Mouse (Mus musculus) intestine, embryonic 15.5 days (tissue): Measurements from ENCODE around the gene Cmip. TPM values are rescaled to one million over a fixed set of nuclear protein-coding genes. Genes with fewer than 3 reads are reported as not detected.

ENCODE experiments used
- ATAC-seq: fragments of 200-750 bp; cut with Nextera tagmentation; 2 replicates; pipeline ENCODE4 v1.8.0; 2017; ENCODE audit warnings: moderate TSS enrichment, moderate library complexity
- H3K27ac ChIP-seq: fragments of 300-500 bp; sonication (generic); 2 replicates; pipeline ENCODE4 v1.5.1; 2015; ENCODE audit warnings: mild to moderate bottlenecking, inconsistent platforms
- H3K27me3 ChIP-seq: fragments of 300-500 bp; sonication (generic); replicated peaks from 2 replicates; pipeline ENCODE4 v1.6.1; 2015; ENCODE audit warnings: inconsistent platforms
- H3K36me3 ChIP-seq: fragments of 300-500 bp; sonication (generic); 2 replicates; pipeline ENCODE4 v1.6.1; 2015; ENCODE audit warnings: inconsistent platforms
- H3K4me1 ChIP-seq: fragments of 300-500 bp; sonication (generic); replicated peaks from 2 replicates; pipeline ENCODE4 v1.6.1; 2015; ENCODE audit warnings: inconsistent platforms
- H3K4me2 ChIP-seq: fragments of 300-500 bp; sonication (generic); replicated peaks from 2 replicates; pipeline ENCODE4 v1.6.1; 2015; ENCODE audit warnings: mild to moderate bottlenecking, inconsistent platforms
- H3K4me3 ChIP-seq: fragments of 300-500 bp; sonication (generic); replicated peaks from 2 replicates; pipeline ENCODE4 v1.5.1; 2015; ENCODE audit warnings: inconsistent platforms
- H3K9ac ChIP-seq: fragments of 300-500 bp; sonication (generic); 2 replicates; pipeline ENCODE4 v1.6.1; 2015; ENCODE audit warnings: inconsistent platforms
- H3K9me3 ChIP-seq: fragments of 300-500 bp; sonication (generic); 2 replicates; pipeline ENCODE4 v1.6.1; 2016; ENCODE audit warnings: inconsistent platforms
- WGBS: fragments of 180-500 bp; shearing (Covaris S2); methylation state at CpG from one replicate; pipeline ENCODE4 v1.1.7; 2015; 5-methylcytosine and 5-hydroxymethylcytosine counted together
- polyA plus RNA-seq: library from polyadenylated mRNA; unstranded; fragments of >200 nt; fragmentation: Nextera tagmentation; extraction: Ambion mirVana; gene quantifications from 2 replicates; pipeline ENCODE4 v1.2.1, GENCODE M21; 2015

Cmip gene
- polyA plus RNA-seq, 1 experiment from 2014 or later: 29.2 TPM

DNA sequence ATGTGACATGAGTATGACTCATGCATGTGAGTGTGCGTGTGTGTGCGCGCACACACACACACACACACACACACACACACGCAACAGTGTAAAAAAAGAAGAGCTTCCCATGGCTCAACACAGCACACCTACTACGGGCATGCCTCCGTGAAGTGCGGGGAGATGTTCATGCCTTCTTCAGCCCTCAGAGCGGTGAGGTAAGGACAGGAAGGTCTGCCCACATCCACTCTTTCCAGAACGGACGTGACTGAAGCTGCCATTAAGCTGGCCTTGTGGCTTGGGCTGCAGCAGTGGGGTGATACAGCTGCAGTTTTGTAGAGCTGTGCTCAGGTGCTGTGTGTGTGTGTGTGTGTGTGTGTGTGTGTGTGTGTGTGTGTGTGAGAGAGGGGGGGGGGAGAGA is 63.8 kb downstream of the Cmip start:
- Histone ChIP-seq H3K27ac (no peak overlapping the region), H3K9me3 (no peaks in the 10 kb centered on the region), H3K36me3 (peaks cover 6% of the 10 kb centered on the region; the same call in 1 of the 2 replicates), H3K4me3 (no peak overlapping the region), H3K4me2 (no peak overlapping the region), H3K27me3 (no peaks in the 10 kb centered on the region), H3K9ac (no peak overlapping the region), H3K4me1 (peaks cover 36% of the 10 kb centered on the region)
- 89% methylated on average over 10 of the region's 10 CpGs for WGBS
- ATAC-seq: no peak

- WGBS: 90% methylated on average over 15 of the region's 15 CpGs
- ATAC-seq: no peak
- peaks cover 36% of the 10 kb centered on the region for H3K4me1 ChIP-seq
These were observed 64.4 kb downstream of the Cmip start for GRCm38 (mm10) chr8:117321232-117321631.

DNA sequence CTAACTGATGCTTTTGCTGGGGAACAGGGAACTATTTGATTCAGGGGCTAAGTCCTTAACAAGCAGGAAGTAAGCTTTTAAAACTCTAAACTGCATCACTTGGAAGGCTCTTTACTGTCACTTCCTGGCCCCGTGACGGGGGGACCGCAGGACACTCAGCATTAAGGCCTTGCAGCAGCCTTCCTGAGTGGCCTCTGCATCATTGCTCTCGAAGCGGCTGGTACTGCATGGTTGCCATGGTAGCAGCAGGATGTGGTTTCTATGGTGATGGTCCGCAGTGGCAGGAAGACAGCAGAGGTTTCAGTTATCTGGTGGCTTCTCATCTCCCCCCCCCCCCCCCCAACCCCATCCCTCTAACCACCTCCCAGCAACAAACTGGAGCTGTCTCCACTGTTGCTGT is 65.2 kb downstream of the Cmip start:
- Histone ChIP-seq H3K4me2 (0 out of 2 replicates have a peak overlapping the region, but pooled peaks have one; percentile 17), H3K27me3 (no peaks in the 10 kb centered on the region), H3K9ac (no peak overlapping the region), H3K4me3 (no peak overlapping the region), H3K36me3 (peaks cover 6% of the 10 kb centered on the region; the same call in 1 of the 2 replicates), H3K4me1 (peaks cover 36% of the 10 kb centered on the region), H3K27ac (peak overlapping the region; percentile 29; the same call in 1 of the 2 replicates), H3K9me3 (no peaks in the 10 kb centered on the region)
- ATAC-seq: peak; percentile 14; the same call in 1 of the 2 replicates
- WGBS: 48% methylated on average over 6 of the region's 6 CpGs

More at GRCm38 (mm10) chr8:117321232-117321631, 64.4 kb downstream of the Cmip start:
- no peaks in the 10 kb centered on the region for H3K9me3 ChIP-seq
- H3K4me2 ChIP-seq: no peak overlapping the region
- no peak overlapping the region for H3K9ac ChIP-seq
- no peaks in the 10 kb centered on the region for H3K27me3 ChIP-seq
- peaks cover 6% of the 10 kb centered on the region; the same call in 1 of the 2 replicates for H3K36me3 ChIP-seq
- H3K4me3 ChIP-seq: no peak overlapping the region
- no peak overlapping the region for H3K27ac ChIP-seq

DNA sequence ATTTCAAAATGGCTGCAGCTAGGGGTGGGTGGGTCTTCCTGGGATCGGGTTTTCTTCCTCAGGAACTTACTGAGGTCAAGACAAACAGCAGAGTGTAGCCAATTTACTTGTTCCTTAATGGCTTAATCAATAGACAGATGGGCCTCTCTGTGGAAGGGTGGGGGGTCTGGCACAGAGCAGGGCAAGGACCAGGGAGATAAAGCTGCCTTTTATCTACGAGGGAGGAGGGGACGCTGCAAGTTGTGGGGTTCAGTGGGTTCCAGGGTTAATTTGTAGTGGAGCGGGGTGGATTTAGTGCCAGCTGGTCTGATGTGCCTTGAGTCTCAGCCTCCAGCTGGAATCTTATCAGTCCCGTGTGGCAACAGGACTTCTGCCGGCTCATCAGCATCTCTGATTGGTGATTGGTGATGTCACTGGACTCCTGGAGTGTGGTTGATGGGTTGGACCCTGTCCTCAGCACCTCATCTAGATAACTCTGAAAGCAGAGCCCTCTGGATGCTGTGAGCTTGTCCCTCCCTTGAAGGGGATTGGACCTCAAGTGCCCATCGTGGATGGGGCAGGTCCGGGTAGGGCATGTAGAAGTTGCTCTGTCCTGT is 65.9 kb downstream of the Cmip start:
- 48% methylated on average over 8 of the region's 8 CpGs for WGBS
- Histone ChIP-seq H3K36me3 (peaks cover 6% of the 10 kb centered on the region; the same call in 1 of the 2 replicates), H3K27me3 (no peaks in the 10 kb centered on the region), H3K27ac (peak overlapping the region; percentile 29; the same call in 1 of the 2 replicates), H3K4me2 (0 out of 2 replicates have a peak overlapping the region, but pooled peaks have one; percentile 17), H3K4me1 (peaks cover 38% of the 10 kb centered on the region), H3K9ac (no peak overlapping the region), H3K4me3 (no peak overlapping the region), H3K9me3 (no peaks in the 10 kb centered on the region)
- peak; percentile 61 for ATAC-seq

- Histone ChIP-seq H3K9me3 (no peaks in the 10 kb centered on the region), H3K4me2 (no peak overlapping the region), H3K4me3 (no peak overlapping the region), H3K4me1 (peaks cover 44% of the 10 kb centered on the region), H3K27me3 (no peaks in the 10 kb centered on the region), H3K36me3 (peaks cover 6% of the 10 kb centered on the region; the same call in 1 of the 2 replicates), H3K27ac (no peak overlapping the region), H3K9ac (no peak overlapping the region)
- no peak for ATAC-seq
- 93% methylated on average over 9 of the region's 9 CpGs for WGBS
These were observed 68.0 kb downstream of the Cmip start for GRCm38 (mm10) chr8:117324821-117325220.

DNA sequence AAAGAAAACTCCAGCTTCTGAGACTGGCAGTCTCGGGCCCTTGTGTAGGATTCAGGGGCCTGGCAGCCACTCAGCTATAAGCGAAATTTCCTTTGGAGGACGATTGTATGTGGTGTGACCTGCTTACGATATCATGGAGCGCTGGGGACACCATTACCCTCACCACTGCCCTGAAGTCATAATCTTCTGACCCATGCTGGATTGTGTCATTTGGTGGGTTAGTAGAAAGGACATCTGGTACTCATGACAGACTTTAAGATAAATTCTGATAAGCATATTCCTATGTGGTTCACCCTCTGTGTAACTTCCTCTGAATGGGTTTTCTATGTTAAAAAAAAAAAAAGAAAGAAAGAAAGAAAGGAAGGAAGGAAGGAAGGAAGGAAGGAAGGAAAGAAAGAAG is 69.9 kb downstream of the Cmip start:
- Histone ChIP-seq H3K4me2 (0 out of 2 replicates have a peak overlapping the region, but pooled peaks have one; percentile 26), H3K9me3 (no peaks in the 10 kb centered on the region), H3K4me3 (no peak overlapping the region), H3K36me3 (peaks cover 6% of the 10 kb centered on the region; the same call in 1 of the 2 replicates), H3K4me1 (peaks cover 41% of the 10 kb centered on the region), H3K27me3 (no peaks in the 10 kb centered on the region), H3K9ac (no peak overlapping the region), H3K27ac (peak overlapping the region; percentile 90)
- WGBS: 83% methylated on average over 5 of the region's 5 CpGs
- ATAC-seq: no peak

DNA sequence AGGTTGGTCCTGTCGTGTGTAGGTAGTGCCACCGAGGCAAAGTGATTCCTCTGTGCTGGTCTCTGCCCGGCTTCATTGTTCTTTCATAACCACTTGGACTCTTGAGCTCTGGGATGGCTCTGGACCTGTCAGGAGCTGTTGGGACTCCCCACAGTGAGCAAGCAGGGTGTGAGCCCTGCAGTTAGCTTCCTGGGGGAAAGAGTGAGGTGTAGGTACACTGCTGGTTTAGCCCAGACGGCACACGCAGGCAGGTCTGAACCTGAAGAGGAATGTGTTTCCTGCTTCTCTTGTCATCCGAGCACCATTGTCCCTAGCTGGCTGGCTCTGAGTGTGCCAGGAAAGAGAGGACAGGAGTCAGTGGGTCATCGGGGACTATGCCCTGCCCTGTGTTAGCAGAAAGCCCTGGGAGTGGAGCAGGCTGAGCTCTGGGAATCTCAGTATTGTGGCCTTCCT is 70.5 kb downstream of the Cmip start:
- Histone ChIP-seq H3K27me3 (no peaks in the 10 kb centered on the region), H3K4me2 (peak overlapping the region; percentile 26; the same call in 1 of the 2 replicates), H3K4me3 (no peak overlapping the region), H3K4me1 (peaks cover 42% of the 10 kb centered on the region), H3K9me3 (no peaks in the 10 kb centered on the region), H3K27ac (peak overlapping the region; percentile 90), H3K9ac (no peak overlapping the region), H3K36me3 (peaks cover 6% of the 10 kb centered on the region; the same call in 1 of the 2 replicates)
- WGBS: 32% methylated on average over 7 of the region's 7 CpGs
- ATAC-seq: peak; percentile 80

- Histone ChIP-seq H3K9ac (no peak overlapping the region), H3K36me3 (peaks cover 6% of the 10 kb centered on the region; the same call in 1 of the 2 replicates), H3K4me2 (no peak overlapping the region), H3K27ac (peak overlapping the region; percentile 51), H3K27me3 (no peaks in the 10 kb centered on the region), H3K4me1 (peaks cover 46% of the 10 kb centered on the region), H3K4me3 (no peak overlapping the region), H3K9me3 (no peaks in the 10 kb centered on the region)
- 53% methylated on average over 9 of the region's 9 CpGs for WGBS
- ATAC-seq: no peak
These were observed 71.9 kb downstream of the Cmip start for GRCm38 (mm10) chr8:117328758-117329157.

GRCm38 (mm10) chr8:117329167-117329566 is 72.3 kb downstream of the Cmip start:
- Histone ChIP-seq H3K27me3 (no peaks in the 10 kb centered on the region), H3K4me2 (no peak overlapping the region), H3K36me3 (peaks cover 6% of the 10 kb centered on the region; the same call in 1 of the 2 replicates), H3K4me3 (no peak overlapping the region), H3K9ac (no peak overlapping the region), H3K27ac (peak overlapping the region; percentile 51), H3K9me3 (no peaks in the 10 kb centered on the region), H3K4me1 (peaks cover 45% of the 10 kb centered on the region)
- 65% methylated on average over 9 of the region's 9 CpGs for WGBS
- ATAC-seq: no peak

DNA sequence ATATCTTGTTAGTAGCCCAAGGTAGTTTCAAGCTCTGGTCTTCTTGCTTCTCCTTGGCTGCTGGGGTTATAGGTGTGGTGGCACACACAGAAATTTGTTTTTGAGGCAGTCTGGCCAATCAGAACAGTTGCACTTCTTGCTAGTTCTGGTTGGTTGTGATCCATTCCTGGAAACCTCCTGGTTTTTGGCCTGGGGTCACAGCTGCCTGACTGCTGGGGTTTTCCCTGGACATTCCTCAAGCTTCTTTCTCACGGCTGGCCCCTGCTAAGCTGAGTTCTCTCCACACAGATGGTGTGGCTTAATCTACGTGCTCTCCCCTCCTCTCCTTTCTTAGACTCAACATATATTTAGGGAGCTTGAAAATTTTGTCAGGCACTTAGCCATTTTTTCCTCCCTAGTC is 73.0 kb downstream of the Cmip start:
- WGBS: 46% methylated on average over 2 of the region's 2 CpGs

GRCm38 (mm10) chr8:117332229-117333010 is 75.6 kb downstream of the Cmip start:
- Histone ChIP-seq H3K4me3 (no peak overlapping the region), H3K36me3 (no peaks in the 10 kb centered on the region), H3K27ac (peak overlapping the region; percentile 96), H3K9me3 (no peaks in the 10 kb centered on the region), H3K4me1 (peaks cover 60% of the 10 kb centered on the region), H3K9ac (no peak overlapping the region), H3K27me3 (no peaks in the 10 kb centered on the region), H3K4me2 (no peak overlapping the region; the same call in 1 of the 2 replicates)
- no peak for ATAC-seq
- WGBS: 62% methylated on average over 27 of the region's 27 CpGs

More for the DNA sequence above, 73.0 kb downstream of the Cmip start:
- H3K4me1 ChIP-seq: peaks cover 51% of the 10 kb centered on the region
- H3K36me3 ChIP-seq: peaks cover 4% of the 10 kb centered on the region; the same call in 1 of the 2 replicates
- H3K27me3 ChIP-seq: no peaks in the 10 kb centered on the region
- no peak overlapping the region for H3K4me2 ChIP-seq
- no peak overlapping the region for H3K9ac ChIP-seq
- no peak for ATAC-seq
- no peak overlapping the region for H3K4me3 ChIP-seq
- H3K9me3 ChIP-seq: no peaks in the 10 kb centered on the region
- 0 out of 2 replicates have a peak overlapping the region, but pooled peaks have one; percentile 27 for H3K27ac ChIP-seq

DNA sequence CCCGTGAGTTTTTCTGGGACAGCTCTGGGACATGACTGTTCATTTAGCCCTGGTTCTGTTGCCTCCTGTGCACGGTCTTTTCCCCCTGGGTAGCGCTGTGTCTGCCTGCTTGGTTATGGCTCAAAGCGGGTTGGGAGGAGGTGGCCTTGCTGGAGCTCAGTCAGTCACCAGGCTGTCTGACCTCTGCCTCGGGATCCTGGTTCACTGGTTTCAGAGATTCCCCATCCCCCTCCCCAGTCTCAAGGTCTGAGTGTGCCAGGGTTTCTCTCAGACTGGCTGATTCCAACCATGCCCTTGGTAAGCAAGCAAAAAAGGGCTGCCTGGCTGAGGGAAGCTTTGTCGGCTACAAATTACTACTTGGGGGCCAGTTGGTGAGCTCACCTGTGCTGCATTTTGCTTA is 76.8 kb downstream of the Cmip start:
- no peak overlapping the region for H3K4me3 ChIP-seq
- 44% methylated on average over 6 of the region's 6 CpGs for WGBS
- peak overlapping the region; percentile 96 for H3K27ac ChIP-seq
- H3K9ac ChIP-seq: 0 out of 2 replicates have a peak overlapping the region, but pooled peaks have one; percentile 29
- H3K36me3 ChIP-seq: no peaks in the 10 kb centered on the region
- no peaks in the 10 kb centered on the region for H3K9me3 ChIP-seq
- H3K27me3 ChIP-seq: no peaks in the 10 kb centered on the region
- H3K4me2 ChIP-seq: peak overlapping the region; percentile 28
- peak; percentile 28 for ATAC-seq
- H3K4me1 ChIP-seq: peaks cover 64% of the 10 kb centered on the region
